Mouse (Mus musculus) heart, embryonic 16.5 days (tissue): Measurements from ENCODE around the gene Msn. TPM values are rescaled to one million over a fixed set of nuclear protein-coding genes. Genes with fewer than 3 reads are reported as not detected.

Source experiments
- ATAC-seq: fragments of 200-750 bp; cut with Nextera tagmentation; replicated peaks from 2 replicates; pipeline ENCODE4 v1.8.0; 2017; ENCODE audit warnings: moderate number of reproducible peaks; ENCODE audit not compliant: insufficient read depth, low FRiP score; ENCODE audit errors: extremely low read depth
- H3K27ac ChIP-seq: fragments of 300-500 bp; sonication (generic); 2 replicates; pipeline ENCODE4 v1.5.1; 2014; ENCODE audit warnings: mild to moderate bottlenecking, low read length, control low read depth, moderate library complexity
- H3K27me3 ChIP-seq: fragments of 300-500 bp; sonication (generic); 2 replicates; pipeline ENCODE4 v1.6.1; 2014; ENCODE audit warnings: low read length, mixed read lengths; ENCODE audit not compliant: control insufficient read depth, insufficient read depth
- H3K36me3 ChIP-seq: fragments of 300-500 bp; sonication (generic); 2 replicates; pipeline ENCODE4 v1.6.1; 2014; ENCODE audit not compliant: control insufficient read depth, insufficient read depth
- H3K4me1 ChIP-seq: fragments of 300-500 bp; sonication (generic); 2 replicates; pipeline ENCODE4 v1.6.1; 2014; ENCODE audit warnings: low read length, mixed read lengths; ENCODE audit not compliant: control insufficient read depth, insufficient read depth
- H3K4me2 ChIP-seq: fragments of 300-500 bp; sonication (generic); 2 replicates; pipeline ENCODE4 v1.6.1; 2014; ENCODE audit warnings: low read depth, mild to moderate bottlenecking, control low read depth, low read length
- H3K4me3 ChIP-seq: fragments of 300-500 bp; sonication (generic); 2 replicates; pipeline ENCODE4 v1.5.1; 2014; ENCODE audit warnings: mild to moderate bottlenecking, control low read depth, low read length
- H3K9ac ChIP-seq: fragments of 300-500 bp; sonication (generic); 2 replicates; pipeline ENCODE4 v1.6.1; 2014; ENCODE audit warnings: low read length, control low read depth
- H3K9me3 ChIP-seq: fragments of 300-500 bp; sonication (generic); replicated peaks from 2 replicates; pipeline ENCODE4 v1.6.1; 2016; ENCODE audit warnings: low read length; ENCODE audit not compliant: control insufficient read depth
- WGBS: fragments of 180-500 bp; shearing (Covaris S2); extraction: QIAGEN DNeasy Blood & Tissue Kit; methylation state at CpG from one replicate; pipeline ENCODE4 v1.1.7; 2014; 5-methylcytosine and 5-hydroxymethylcytosine counted together
- polyA plus RNA-seq: library from polyadenylated mRNA; unstranded; fragments of >200 nt; fragmentation: Nextera tagmentation; extraction: Ambion mirVana; gene quantifications from 2 replicates; pipeline ENCODE4 v1.2.1, GENCODE M21; 2015

Msn gene
- polyA plus RNA-seq, 1 experiment from 2014 or later: 203 TPM

GRCm38 (mm10) chrX:96113106-96113634 is 17.3 kb downstream of the Msn start:
- no peak overlapping the region for H3K27ac ChIP-seq
- H3K4me3 ChIP-seq: no peak overlapping the region
- no peak overlapping the region for H3K4me2 ChIP-seq
- H3K36me3 ChIP-seq: peaks cover 2% of the 10 kb centered on the region; the same call in 1 of the 2 replicates
- H3K4me1 ChIP-seq: no peaks in the 10 kb centered on the region
- no peak for ATAC-seq
- no peaks in the 10 kb centered on the region for H3K9me3 ChIP-seq
- H3K27me3 ChIP-seq: no peaks in the 10 kb centered on the region
- no peak overlapping the region for H3K9ac ChIP-seq

- Histone ChIP-seq H3K4me1 (no peaks in the 10 kb centered on the region), H3K27me3 (no peaks in the 10 kb centered on the region), H3K4me2 (no peak overlapping the region), H3K9ac (no peak overlapping the region), H3K9me3 (no peaks in the 10 kb centered on the region), H3K36me3 (peaks cover 2% of the 10 kb centered on the region; the same call in 1 of the 2 replicates), H3K4me3 (no peak overlapping the region), H3K27ac (no peak overlapping the region)
- ATAC-seq: no peak
These were observed 19.7 kb downstream of the Msn start for GRCm38 (mm10) chrX:96115501-96115900.

- no peaks in the 10 kb centered on the region for H3K27me3 ChIP-seq
- WGBS: 70% methylated on average over 1 of the region's 1 CpGs
- H3K4me1 ChIP-seq: no peaks in the 10 kb centered on the region
- H3K36me3 ChIP-seq: peaks cover 2% of the 10 kb centered on the region; the same call in 1 of the 2 replicates
- no peak overlapping the region for H3K4me3 ChIP-seq
- H3K9ac ChIP-seq: no peak overlapping the region
- no peak for ATAC-seq
- H3K9me3 ChIP-seq: no peaks in the 10 kb centered on the region
- H3K4me2 ChIP-seq: no peak overlapping the region
- H3K27ac ChIP-seq: no peak overlapping the region
These were observed 21.5 kb downstream of the Msn start for GRCm38 (mm10) chrX:96117366-96117765.

DNA sequence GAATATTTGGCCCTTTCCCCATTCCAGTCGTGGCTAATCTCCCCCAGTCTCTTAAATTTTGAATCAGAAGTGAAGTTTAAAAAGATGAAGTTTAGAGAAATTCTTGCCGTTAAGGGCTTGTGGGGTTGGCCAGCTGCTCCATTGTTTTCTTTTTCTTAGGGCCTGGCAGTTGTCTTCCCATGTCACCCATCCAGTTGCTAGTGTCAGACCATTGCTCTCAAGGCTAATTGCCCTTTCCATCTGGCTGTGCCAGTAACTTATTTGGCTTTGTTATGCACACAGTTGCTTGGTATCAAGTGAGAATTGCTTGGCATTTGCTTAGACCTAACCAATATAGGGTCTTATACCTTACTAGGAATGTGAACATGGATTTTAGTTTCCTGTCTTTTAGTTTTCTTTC is 24.2 kb downstream of the Msn start:
- ATAC-seq: no peak
- 0 out of 2 replicates have a peak, but pooled peaks cover 2% of the 10 kb centered on the region for H3K36me3 ChIP-seq
- 57% methylated on average over 2 of the region's 2 CpGs for WGBS

DNA sequence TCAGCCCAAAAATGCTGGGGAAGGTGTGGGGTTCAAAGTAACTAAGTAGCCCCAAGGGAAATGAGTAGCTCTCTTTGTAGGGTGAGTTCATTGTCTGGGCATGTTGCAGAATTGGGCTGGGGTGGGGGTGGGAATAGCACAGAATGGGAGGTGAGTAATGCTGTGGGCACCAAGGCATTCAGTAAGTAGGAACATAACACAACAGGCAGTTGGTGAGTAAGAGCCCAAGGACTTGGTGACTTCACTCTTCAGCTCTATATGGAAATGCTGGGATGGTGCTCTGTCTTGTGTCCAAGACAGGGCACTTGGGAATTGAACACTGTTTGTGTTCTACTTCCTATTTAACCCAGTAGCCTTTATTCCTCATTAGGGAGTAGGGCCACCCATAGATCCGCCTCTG is 26.1 kb downstream of the Msn start:
- 0 out of 2 replicates have a peak, but pooled peaks cover 2% of the 10 kb centered on the region for H3K36me3 ChIP-seq
- WGBS: 61% methylated on average over 1 of the region's 1 CpGs
- H3K4me2 ChIP-seq: no peak overlapping the region
- H3K9me3 ChIP-seq: no peaks in the 10 kb centered on the region
- H3K27ac ChIP-seq: no peak overlapping the region
- no peak for ATAC-seq
- H3K4me1 ChIP-seq: peaks cover 7% of the 10 kb centered on the region
- H3K9ac ChIP-seq: no peak overlapping the region
- H3K4me3 ChIP-seq: no peak overlapping the region
- no peaks in the 10 kb centered on the region for H3K27me3 ChIP-seq

More for the DNA sequence above, 24.2 kb downstream of the Msn start:
- H3K4me1 ChIP-seq: no peaks in the 10 kb centered on the region
- no peaks in the 10 kb centered on the region for H3K9me3 ChIP-seq
- H3K27ac ChIP-seq: no peak overlapping the region
- no peaks in the 10 kb centered on the region for H3K27me3 ChIP-seq
- H3K4me2 ChIP-seq: no peak overlapping the region
- H3K4me3 ChIP-seq: no peak overlapping the region
- no peak overlapping the region for H3K9ac ChIP-seq

- Histone ChIP-seq H3K36me3 (no peaks in the 10 kb centered on the region), H3K27me3 (no peaks in the 10 kb centered on the region), H3K4me2 (no peak overlapping the region; the same call in none of the 2 replicates), H3K4me1 (peaks cover 23% of the 10 kb centered on the region), H3K27ac (peak overlapping the region; percentile 48; the same call in 1 of the 2 replicates), H3K9ac (no peak overlapping the region), H3K4me3 (no peak overlapping the region), H3K9me3 (no peaks in the 10 kb centered on the region)
- ATAC-seq: no peak
- 34% methylated on average over 3 of the region's 3 CpGs for WGBS
These were observed 31.0 kb downstream of the Msn start for GRCm38 (mm10) chrX:96126803-96127202.

DNA sequence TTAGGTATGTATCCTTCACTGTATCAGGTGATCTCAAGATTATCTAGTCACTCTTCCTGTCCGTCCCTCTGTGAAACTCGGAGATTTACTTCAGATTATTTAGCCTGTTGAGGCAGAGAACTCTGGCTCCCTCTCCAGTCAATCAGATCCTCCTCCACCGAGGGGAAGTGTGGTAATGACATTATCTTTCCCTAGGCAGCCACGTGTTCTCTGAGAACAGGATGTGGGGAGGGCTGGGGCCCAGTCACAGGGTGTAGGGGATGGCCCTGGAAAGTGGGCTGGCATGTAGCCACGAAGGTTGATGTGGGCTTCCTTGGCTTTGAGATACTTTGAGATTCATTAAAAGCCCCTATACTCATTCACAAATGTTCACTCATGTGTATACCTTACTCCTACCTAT is 34.3 kb downstream of the Msn start:
- Histone ChIP-seq H3K27ac (peak overlapping the region; percentile 76), H3K4me1 (peaks cover 40% of the 10 kb centered on the region), H3K36me3 (no peaks in the 10 kb centered on the region), H3K9me3 (no peaks in the 10 kb centered on the region), H3K4me2 (peak overlapping the region; percentile 50), H3K4me3 (no peak overlapping the region), H3K9ac (no peak overlapping the region), H3K27me3 (no peaks in the 10 kb centered on the region)
- peak; percentile 83 for ATAC-seq
- WGBS: 18% methylated on average over 5 of the region's 5 CpGs

DNA sequence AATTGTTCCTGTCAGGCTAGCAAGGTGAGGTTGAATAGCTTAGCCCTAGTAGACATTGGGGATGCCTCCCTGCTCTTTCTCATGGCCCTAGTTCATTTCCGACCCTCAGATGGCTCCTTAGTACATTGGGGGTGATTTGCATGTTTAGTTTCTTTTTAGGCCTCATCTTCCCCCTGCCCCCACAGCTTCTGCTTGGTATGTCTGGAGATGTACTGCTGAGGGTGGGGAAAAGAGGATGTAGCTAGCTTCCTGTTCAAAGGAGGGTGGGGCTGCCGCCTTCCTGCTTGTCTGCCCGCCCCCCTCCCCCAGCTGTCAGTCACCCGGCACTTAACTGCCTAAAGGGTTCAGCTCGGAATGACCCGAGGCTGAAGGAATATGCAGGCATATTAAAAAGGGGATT is 34.8 kb downstream of the Msn start:
- WGBS: 25% methylated on average over 6 of the region's 6 CpGs
- peak; percentile 58 for ATAC-seq
- H3K4me2 ChIP-seq: peak overlapping the region; percentile 50
- H3K27ac ChIP-seq: peak overlapping the region; percentile 76
- no peaks in the 10 kb centered on the region for H3K9me3 ChIP-seq
- H3K4me3 ChIP-seq: no peak overlapping the region
- H3K27me3 ChIP-seq: no peaks in the 10 kb centered on the region
- no peak overlapping the region for H3K9ac ChIP-seq
- no peaks in the 10 kb centered on the region for H3K36me3 ChIP-seq
- H3K4me1 ChIP-seq: peaks cover 45% of the 10 kb centered on the region

DNA sequence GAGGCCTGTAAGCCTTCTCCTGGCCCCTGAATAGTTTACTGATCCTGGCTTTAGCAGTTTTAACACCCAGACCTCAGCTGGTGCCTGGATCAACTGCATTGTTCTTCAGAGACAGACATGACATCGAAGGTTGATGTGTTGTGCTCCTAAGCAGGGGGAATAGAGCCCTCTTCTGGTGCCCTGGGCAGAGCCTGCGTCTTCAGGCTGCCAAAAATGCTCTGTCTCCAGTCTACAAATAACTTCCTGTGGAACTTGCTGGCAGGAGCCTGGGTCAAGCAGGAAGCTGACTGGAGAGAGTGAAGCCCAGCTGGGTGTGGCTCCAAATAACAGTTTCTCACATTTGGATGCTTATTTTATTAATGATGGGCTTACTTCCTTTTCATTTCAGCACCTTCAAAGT is 37.4 kb downstream of the Msn start:
- Histone ChIP-seq H3K4me3 (no peak overlapping the region), H3K9me3 (no peaks in the 10 kb centered on the region), H3K4me1 (peaks cover 33% of the 10 kb centered on the region), H3K9ac (no peak overlapping the region), H3K36me3 (no peaks in the 10 kb centered on the region), H3K27me3 (no peaks in the 10 kb centered on the region), H3K4me2 (no peak overlapping the region), H3K27ac (peak overlapping the region; percentile 61)
- 9% methylated on average over 2 of the region's 2 CpGs for WGBS
- ATAC-seq: 0 out of 2 replicates have a peak, but pooled peaks have one; percentile 43
